Mouse (Mus musculus): ENCODE data around the gene Megf11. TPM values are rescaled to one million over a fixed set of nuclear protein-coding genes. Genes with fewer than 3 reads are reported as not detected.
"Not testable (repeated sequence)": the region's sequence is repeated elsewhere in the genome, so short reads cannot be mapped to it uniquely, and the experiment has no call there.

Megf11 gene
- polyA plus RNA-seq, 1 experiment from 2014 or later: 17.8 TPM

DNA sequence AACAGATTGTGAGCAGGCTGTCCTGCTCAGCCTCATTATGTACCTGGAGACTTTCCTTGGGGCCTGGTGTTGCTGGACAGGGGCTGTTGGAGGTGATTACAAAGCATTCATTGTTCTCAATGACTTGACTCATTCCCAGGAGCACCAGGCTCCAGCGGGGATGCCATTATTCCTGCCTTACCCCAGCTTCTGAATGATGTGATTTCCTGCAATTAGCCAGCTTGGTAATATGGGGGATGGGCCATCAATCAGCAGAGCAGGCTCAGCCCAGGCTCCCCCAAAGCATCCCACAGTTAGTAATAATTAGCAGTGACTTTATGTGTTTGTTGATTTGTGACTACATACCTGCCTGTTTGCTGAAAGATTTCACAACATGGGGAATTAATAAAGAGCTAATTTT lies 279.2 kb downstream of the Megf11 start:
- Histone ChIP-seq H3K27me3 (replicated peaks) (no peaks in the 10 kb centered on the region), H3K4me3 (replicated peaks) (no peak overlapping the region), H3K4me2 (no peak overlapping the region), H3K4me1 (peaks cover 42% of the 10 kb centered on the region), H3K9me3 (replicated peaks) (no peaks in the 10 kb centered on the region), H3K36me3 (no peaks in the 10 kb centered on the region), H3K9ac (replicated peaks) (no peak overlapping the region), H3K27ac (replicated peaks) (0 out of 2 replicates have a peak overlapping the region, but pooled peaks have one; percentile 9)
- ATAC-seq (ENCODE audit: low FRiP score): no peak
- WGBS: 7% methylated on average over 1 of the region's 1 CpGs

DNA sequence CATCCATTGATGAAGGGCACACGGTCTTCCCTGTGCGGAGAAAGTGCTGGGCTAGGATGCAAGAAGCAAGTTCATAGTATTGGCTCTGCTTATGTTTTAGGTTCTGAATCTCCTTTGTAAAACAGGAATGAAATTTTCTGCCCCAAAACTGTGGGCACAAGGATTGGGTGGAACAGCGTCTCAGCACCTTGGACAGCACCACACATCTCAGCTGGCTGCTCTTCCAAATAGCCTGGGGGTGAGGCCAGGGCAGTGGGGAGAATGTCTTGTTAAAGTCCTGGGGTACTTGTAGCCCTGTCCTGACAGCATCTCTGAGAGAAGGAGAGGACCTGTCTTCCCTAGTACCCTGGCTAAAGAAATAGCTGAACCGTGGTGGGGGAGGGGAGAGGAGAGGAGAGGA lies 281.1 kb downstream of the Megf11 start:
- ATAC-seq (ENCODE audit: low FRiP score): no peak
- Histone ChIP-seq H3K9ac (replicated peaks) (no peak overlapping the region), H3K4me2 (no peak overlapping the region), H3K27ac (replicated peaks) (no peak overlapping the region), H3K4me1 (peaks cover 25% of the 10 kb centered on the region), H3K36me3 (no peaks in the 10 kb centered on the region), H3K4me3 (replicated peaks) (no peak overlapping the region), H3K9me3 (replicated peaks) (no peaks in the 10 kb centered on the region), H3K27me3 (replicated peaks) (no peaks in the 10 kb centered on the region)
- WGBS: 44% methylated on average over 4 of the region's 4 CpGs

DNA sequence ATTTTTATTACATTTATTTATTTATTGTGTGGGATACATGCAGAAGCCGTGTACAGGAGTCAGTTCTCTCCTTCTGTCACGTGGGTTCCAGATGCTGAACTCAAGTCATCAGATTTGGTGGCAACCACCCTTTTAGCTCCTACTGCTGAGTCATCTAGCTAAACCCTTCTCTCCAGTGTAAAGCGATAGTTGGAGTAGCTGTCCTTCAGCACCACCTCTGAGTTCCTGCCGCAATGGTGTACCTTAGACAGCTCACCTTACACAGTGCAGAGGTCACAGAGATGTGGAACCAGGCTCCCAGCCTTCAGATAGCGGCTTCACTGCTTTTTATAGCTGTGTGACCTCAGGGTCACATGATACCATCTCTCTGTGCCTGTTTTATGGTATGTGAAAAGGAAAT lies 282.1 kb downstream of the Megf11 start:
- no peak overlapping the region for H3K4me3 ChIP-seq (replicated peaks)
- no peak for ATAC-seq (ENCODE audit: low FRiP score)
- H3K9me3 ChIP-seq (replicated peaks): no peaks in the 10 kb centered on the region
- H3K27me3 ChIP-seq (replicated peaks): no peaks in the 10 kb centered on the region
- H3K4me1 ChIP-seq: peaks cover 23% of the 10 kb centered on the region
- no peak overlapping the region for H3K27ac ChIP-seq (replicated peaks)
- 18% methylated on average over 5 of the region's 5 CpGs for WGBS
- H3K36me3 ChIP-seq: no peaks in the 10 kb centered on the region
- no peak overlapping the region for H3K9ac ChIP-seq (replicated peaks)
- H3K4me2 ChIP-seq: no peak overlapping the region

DNA sequence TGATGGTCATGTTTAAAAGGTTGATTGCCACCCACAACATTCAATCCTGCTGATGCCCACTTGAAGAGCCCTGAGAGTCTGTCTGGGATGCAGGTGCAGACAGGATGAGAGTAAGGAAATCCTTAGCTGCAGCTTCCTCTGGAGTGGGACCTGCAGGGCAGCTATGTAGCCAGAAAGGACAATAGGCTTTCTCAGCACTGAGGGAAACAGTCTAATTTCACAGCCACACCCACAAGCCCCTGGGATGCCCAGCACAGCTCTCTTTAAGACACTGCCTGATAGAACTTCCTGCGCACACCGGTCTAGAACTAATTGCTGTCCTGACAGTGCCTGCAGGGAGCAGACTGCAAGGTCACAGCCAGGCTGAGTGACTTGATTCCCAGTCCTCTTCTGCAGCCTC lies 282.6 kb downstream of the Megf11 start:
- H3K4me3 ChIP-seq (replicated peaks): no peak overlapping the region
- no peaks in the 10 kb centered on the region for H3K27me3 ChIP-seq (replicated peaks)
- no peak overlapping the region for H3K27ac ChIP-seq (replicated peaks)
- no peaks in the 10 kb centered on the region for H3K9me3 ChIP-seq (replicated peaks)
- H3K4me2 ChIP-seq: no peak overlapping the region
- 23% methylated on average over 2 of the region's 2 CpGs for WGBS
- no peaks in the 10 kb centered on the region for H3K36me3 ChIP-seq
- peaks cover 23% of the 10 kb centered on the region for H3K4me1 ChIP-seq
- ATAC-seq (ENCODE audit: low FRiP score): no peak
- no peak overlapping the region for H3K9ac ChIP-seq (replicated peaks)

DNA sequence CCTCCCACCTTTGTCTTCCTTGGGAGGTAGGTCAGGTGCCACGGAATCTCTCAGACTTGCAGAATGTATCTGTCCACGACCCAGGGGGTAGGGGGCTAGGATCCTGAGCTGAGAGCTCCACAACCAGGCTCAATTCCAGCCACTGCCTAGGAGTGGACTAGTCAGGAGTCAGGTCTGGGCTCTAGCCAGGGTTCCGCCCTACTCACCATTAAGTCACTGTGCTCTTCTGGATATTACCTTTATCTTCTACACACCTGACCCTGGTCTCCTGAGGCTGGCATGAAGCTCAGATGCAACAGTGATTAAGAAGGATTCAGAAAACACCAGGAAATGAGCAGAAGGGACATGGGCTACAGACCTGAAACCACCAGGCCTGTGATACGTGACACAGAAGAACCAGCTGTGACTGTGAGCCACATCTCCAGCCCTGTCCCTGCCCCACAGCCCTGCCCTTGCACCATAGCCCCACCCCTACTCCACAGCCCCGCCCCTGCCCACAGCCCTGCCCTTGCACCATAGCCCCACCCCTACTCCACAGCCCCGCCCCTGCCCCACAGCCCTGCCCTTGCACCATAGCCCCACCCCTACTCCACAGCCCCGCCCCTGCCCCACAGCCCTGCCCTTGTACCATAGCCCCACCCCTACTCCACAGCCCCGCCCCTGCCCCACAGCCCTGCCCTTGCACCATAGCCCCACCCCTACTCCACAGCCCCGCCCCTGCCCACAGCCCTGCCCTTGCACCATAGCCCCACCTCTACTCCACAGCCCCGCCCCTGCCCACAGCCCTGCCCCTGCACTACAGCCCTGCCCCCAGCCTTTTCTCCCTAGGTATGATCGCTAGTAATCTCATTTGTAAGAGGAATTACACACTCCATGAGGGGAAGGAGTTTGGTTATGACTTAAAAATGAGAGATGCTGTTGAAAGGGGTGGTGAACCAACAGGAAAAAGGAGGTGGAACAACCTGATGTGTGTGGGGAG lies 286.2 kb downstream of the Megf11 start:
- H3K27ac ChIP-seq (replicated peaks); H3K4me2 ChIP-seq; H3K27me3 ChIP-seq (replicated peaks); H3K9ac ChIP-seq (replicated peaks); H3K36me3 ChIP-seq; H3K4me3 ChIP-seq (replicated peaks); H3K9me3 ChIP-seq (replicated peaks); ATAC-seq (ENCODE audit: low FRiP score): not testable (repeated sequence)
- peaks cover 13% of the 10 kb centered on the region for H3K4me1 ChIP-seq
- 40% methylated on average over 7 of the region's 11 CpGs for WGBS

DNA sequence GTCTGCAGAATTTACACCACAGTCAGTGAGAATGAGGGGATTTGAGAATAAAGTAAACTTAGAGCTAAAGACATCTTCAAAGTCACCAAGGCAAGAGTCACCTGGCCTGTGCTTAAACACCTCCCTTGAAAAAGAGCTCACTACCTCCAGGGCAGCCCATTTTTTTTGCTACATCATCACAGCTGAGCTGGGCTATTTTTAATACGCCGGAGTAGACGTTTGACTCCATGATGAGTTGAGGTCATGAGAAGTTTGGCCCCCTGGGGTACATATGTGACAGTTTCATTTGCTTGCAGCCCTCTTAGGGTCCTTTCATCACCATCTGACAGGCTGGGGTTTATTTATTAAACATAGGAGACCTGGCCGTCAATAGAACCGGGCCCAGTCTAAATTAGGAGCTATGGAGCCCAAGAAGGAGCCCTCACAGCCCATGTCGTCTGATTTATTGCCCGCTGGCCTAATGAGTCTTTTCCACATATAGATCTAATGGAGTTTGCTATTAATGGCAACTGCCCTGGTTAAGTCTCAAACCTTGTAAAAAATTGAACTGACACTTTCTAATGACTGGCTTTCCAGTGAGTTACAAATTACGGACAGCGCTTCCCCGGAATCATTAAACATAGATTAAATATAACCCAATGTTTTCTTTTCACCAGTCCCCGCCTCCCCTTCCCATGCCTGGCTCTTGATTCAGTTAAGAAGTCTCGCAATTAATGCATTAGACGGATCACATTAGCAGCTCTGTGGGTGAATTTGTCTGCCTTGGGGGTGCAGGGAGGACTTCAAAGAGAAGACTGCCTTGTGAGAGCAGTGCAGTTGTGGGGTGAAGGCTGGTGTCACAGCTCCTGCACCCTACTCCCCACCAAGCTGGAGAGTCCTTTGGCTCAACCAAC lies 301.9 kb downstream of the Megf11 start:
- no peaks in the 10 kb centered on the region for H3K9me3 ChIP-seq (replicated peaks)
- H3K27ac ChIP-seq (replicated peaks): no peak overlapping the region
- H3K4me2 ChIP-seq: no peak overlapping the region
- ATAC-seq (ENCODE audit: low FRiP score): no peak
- H3K4me1 ChIP-seq: peaks cover 11% of the 10 kb centered on the region; the same call in 1 of the 2 replicates
- H3K9ac ChIP-seq (replicated peaks): no peak overlapping the region
- no peaks in the 10 kb centered on the region for H3K27me3 ChIP-seq (replicated peaks)
- WGBS: 46% methylated on average over 13 of the region's 13 CpGs
- H3K4me3 ChIP-seq (replicated peaks): no peak overlapping the region
- H3K36me3 ChIP-seq: no peaks in the 10 kb centered on the region

DNA sequence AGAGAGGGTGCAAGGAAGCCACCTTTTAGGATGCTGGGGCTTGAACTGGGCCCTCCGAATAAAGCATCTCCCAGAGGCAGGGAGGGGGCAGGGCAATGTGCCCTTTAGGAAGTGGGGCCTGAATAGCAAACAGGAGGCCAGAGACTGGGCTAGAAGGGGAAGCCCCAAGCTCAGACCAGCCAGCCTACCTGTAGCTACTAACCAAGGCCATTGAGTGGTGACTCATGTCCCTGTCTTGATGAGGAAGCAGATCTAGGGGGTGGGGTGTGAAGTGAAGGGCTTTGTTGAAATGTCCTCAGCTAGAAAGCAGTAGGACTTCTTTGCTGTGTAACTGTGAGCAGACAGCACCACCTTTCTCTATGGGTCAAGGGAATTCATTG lies 302.6 kb downstream of the Megf11 start:
- Histone ChIP-seq H3K4me2 (no peak overlapping the region), H3K9me3 (replicated peaks) (no peaks in the 10 kb centered on the region), H3K4me3 (replicated peaks) (no peak overlapping the region), H3K36me3 (no peaks in the 10 kb centered on the region), H3K9ac (replicated peaks) (no peak overlapping the region), H3K27me3 (replicated peaks) (no peaks in the 10 kb centered on the region), H3K4me1 (peaks cover 11% of the 10 kb centered on the region; the same call in 1 of the 2 replicates), H3K27ac (replicated peaks) (no peak overlapping the region)
- 66% methylated on average over 1 of the region's 1 CpGs for WGBS
- no peak for ATAC-seq (ENCODE audit: low FRiP score)

DNA sequence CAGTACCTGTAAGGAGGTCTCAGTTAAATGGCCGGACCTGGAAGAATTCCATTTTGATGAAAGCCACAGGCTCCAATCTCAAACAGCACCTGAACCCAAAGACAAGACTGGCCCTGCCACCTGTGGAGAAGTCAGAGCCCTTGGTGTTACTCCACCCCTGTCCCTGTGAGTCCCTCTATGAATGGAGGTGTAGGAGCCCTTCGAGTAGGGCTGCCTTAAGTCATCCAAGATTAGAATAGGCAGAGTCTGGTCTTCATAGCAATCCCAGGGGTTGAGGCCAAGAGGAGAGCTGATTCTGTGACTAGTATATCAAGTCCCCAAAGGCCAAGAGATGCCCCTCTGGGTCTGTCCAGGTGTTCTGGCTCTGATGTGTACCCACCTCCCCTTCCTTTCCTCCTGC lies 305.3 kb downstream of the Megf11 start:
- H3K27me3 ChIP-seq (replicated peaks): no peaks in the 10 kb centered on the region
- H3K4me3 ChIP-seq (replicated peaks): no peak overlapping the region
- no peak overlapping the region for H3K27ac ChIP-seq (replicated peaks)
- H3K9ac ChIP-seq (replicated peaks): no peak overlapping the region; the same call in 1 of the 2 replicates
- 94% methylated on average over 2 of the region's 2 CpGs for WGBS
- no peaks in the 10 kb centered on the region for H3K9me3 ChIP-seq (replicated peaks)
- peaks cover 11% of the 10 kb centered on the region; the same call in 1 of the 2 replicates for H3K4me1 ChIP-seq
- no peak for ATAC-seq (ENCODE audit: low FRiP score)
- H3K4me2 ChIP-seq: no peak overlapping the region
- H3K36me3 ChIP-seq: peaks cover 16% of the 10 kb centered on the region

DNA sequence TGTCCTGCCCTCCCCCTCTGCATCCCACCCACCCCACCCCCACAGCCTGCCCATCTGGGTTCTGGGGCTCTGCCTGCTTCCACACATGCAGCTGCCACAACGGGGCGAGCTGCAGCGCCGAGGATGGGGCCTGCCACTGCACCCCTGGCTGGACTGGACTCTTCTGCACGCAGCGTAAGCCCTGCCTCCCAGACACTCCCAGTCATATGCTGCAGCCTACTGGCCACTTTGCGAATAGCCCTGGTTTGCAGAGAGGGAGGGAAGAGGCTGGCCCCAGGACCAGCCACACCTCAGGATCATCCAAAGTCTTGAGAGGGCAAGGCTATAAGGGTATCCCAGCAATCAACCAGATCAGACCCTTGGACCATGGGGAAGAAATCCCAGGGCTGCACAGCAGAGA lies 305.8 kb downstream of the Megf11 start:
- Histone ChIP-seq H3K4me1 (peaks cover 11% of the 10 kb centered on the region; the same call in 1 of the 2 replicates), H3K9ac (replicated peaks) (no peak overlapping the region; the same call in 1 of the 2 replicates), H3K27me3 (replicated peaks) (no peaks in the 10 kb centered on the region), H3K9me3 (replicated peaks) (no peaks in the 10 kb centered on the region), H3K4me3 (replicated peaks) (no peak overlapping the region), H3K4me2 (no peak overlapping the region), H3K27ac (replicated peaks) (no peak overlapping the region), H3K36me3 (peaks cover 19% of the 10 kb centered on the region)
- 4% methylated on average over 7 of the region's 7 CpGs for WGBS
- ATAC-seq (ENCODE audit: low FRiP score): peak; percentile 87

DNA sequence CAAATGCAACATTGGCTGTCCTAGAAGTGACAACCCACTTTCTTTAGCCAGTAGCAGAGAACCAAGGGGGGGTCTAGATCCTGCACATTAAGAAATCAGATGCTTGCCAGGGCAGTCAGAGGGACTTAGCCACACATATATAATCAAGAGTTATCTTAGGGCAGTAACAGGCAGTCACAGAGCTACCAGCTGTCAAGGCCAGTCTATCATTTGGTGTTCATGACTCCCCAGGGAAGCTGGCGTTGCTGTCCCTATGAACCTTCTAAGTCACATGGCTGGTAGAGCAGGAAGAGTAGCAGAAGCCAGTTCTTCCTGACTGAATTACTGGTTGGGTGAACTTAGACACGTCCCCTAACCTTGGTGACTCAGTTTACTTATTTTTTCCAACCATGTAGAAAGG lies 307.7 kb downstream of the Megf11 start:
- Histone ChIP-seq H3K9me3 (replicated peaks) (no peaks in the 10 kb centered on the region), H3K4me3 (replicated peaks) (no peak overlapping the region), H3K27me3 (replicated peaks) (no peaks in the 10 kb centered on the region), H3K27ac (replicated peaks) (no peak overlapping the region), H3K4me2 (no peak overlapping the region), H3K36me3 (peaks cover 19% of the 10 kb centered on the region), H3K4me1 (0 out of 2 replicates have a peak, but pooled peaks cover 7% of the 10 kb centered on the region), H3K9ac (replicated peaks) (no peak overlapping the region)
- ATAC-seq (ENCODE audit: low FRiP score): no peak
- WGBS: 48% methylated on average over 2 of the region's 2 CpGs

DNA sequence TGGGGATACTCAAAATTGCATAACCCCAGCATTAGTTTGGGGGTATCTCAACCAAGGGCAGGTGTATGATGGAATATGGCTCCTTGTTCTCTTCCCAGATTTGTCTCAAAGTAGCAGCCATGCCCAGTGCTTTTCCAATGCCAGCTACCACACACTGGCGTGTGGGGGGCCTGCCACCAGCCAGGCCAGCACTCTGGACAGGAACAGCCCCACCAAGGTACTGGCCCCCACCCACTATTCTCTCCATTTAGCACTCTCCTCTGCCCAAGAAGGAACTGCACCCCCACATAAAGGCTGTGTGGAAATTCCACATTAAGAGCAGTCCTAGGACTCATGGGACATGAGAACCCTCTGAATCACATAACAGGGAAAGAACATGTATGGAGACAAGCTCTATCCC lies 309.8 kb downstream of the Megf11 start:
- 100% methylated on average over 1 of the region's 1 CpGs for WGBS
- H3K4me1 ChIP-seq: 0 out of 2 replicates have a peak, but pooled peaks cover 7% of the 10 kb centered on the region

More for the DNA sequence above, 309.8 kb downstream of the Megf11 start:
- Histone ChIP-seq H3K27me3 (replicated peaks) (no peaks in the 10 kb centered on the region), H3K36me3 (peaks cover 26% of the 10 kb centered on the region), H3K9me3 (replicated peaks) (no peaks in the 10 kb centered on the region), H3K4me3 (replicated peaks) (no peak overlapping the region), H3K27ac (replicated peaks) (no peak overlapping the region), H3K4me2 (no peak overlapping the region), H3K9ac (replicated peaks) (no peak overlapping the region)
- ATAC-seq (ENCODE audit: low FRiP score): no peak

All from neural tube, embryonic 15.5 days (tissue).